Mouse (Mus musculus): Measurements from ENCODE around the gene Me3. TPM values are rescaled to one million over a fixed set of nuclear protein-coding genes. Genes with fewer than 3 reads are reported as not detected.

The Me3 gene
- polyA plus RNA-seq, 1 experiment from 2014 or later, result 39.5 TPM

- TF ChIP-seq CTCF (IDR thresholded peaks at IDR 0.05; ENCODE audit: low read depth), result no peak
- H3K9me3 ChIP-seq (replicated peaks; ENCODE audit: low read length), result no peaks in the 10 kb centered on the region
- no peak overlapping the region for H3K4me3 ChIP-seq (replicated peaks; ENCODE audit: low read depth, low read length)
- no peaks in the 10 kb centered on the region for H3K36me3 ChIP-seq (ENCODE audit: insufficient read depth, low read length)
- H3K27ac ChIP-seq, result no peak overlapping the region
- 50% methylated on average over 10 of the region's 10 CpGs for WGBS
- H3K9ac ChIP-seq (ENCODE audit: low read depth, low read length), result no peak overlapping the region
- no peaks in the 10 kb centered on the region for H3K27me3 ChIP-seq (ENCODE audit: insufficient read depth, low read length)
- no peak overlapping the region for H3K4me2 ChIP-seq (ENCODE audit: low read length)
- DNase-seq (ENCODE audit: low spot score) (peak; percentile 39), ATAC-seq (replicated peaks; ENCODE audit: low FRiP score, low read depth) (no peak)
- no peaks in the 10 kb centered on the region for H3K4me1 ChIP-seq (replicated peaks; ENCODE audit: insufficient read depth, low read length)
Observed at GRCm38 (mm10) chr7:89852158-89853095, 220.2 kb downstream of the Me3 start.

- Histone ChIP-seq H3K4me2 (ENCODE audit: low read length) (no peak overlapping the region), H3K9ac (ENCODE audit: low read depth, low read length) (no peak overlapping the region), H3K36me3 (ENCODE audit: insufficient read depth, low read length) (no peaks in the 10 kb centered on the region), H3K4me3 (replicated peaks; ENCODE audit: low read depth, low read length) (no peak overlapping the region), H3K4me1 (replicated peaks; ENCODE audit: insufficient read depth, low read length) (no peaks in the 10 kb centered on the region), H3K27ac (no peak overlapping the region), H3K9me3 (replicated peaks; ENCODE audit: low read length) (no peaks in the 10 kb centered on the region), H3K27me3 (ENCODE audit: insufficient read depth, low read length) (no peaks in the 10 kb centered on the region)
- no peak for TF ChIP-seq CTCF (IDR thresholded peaks at IDR 0.05; ENCODE audit: low read depth)
- DNase-seq (ENCODE audit: low spot score) (no peak), ATAC-seq (replicated peaks; ENCODE audit: low FRiP score, low read depth) (no peak)
- WGBS, result 81% methylated on average over 5 of the region's 5 CpGs
Observed at GRCm38 (mm10) chr7:89853131-89853530, 220.9 kb downstream of the Me3 start.

- H3K4me2 ChIP-seq (ENCODE audit: low read length), result no peak overlapping the region
- H3K9ac ChIP-seq (ENCODE audit: low read depth, low read length), result no peak overlapping the region
- H3K36me3 ChIP-seq (ENCODE audit: insufficient read depth, low read length), result no peaks in the 10 kb centered on the region
- no peaks in the 10 kb centered on the region for H3K9me3 ChIP-seq (replicated peaks; ENCODE audit: low read length)
- DNase-seq (ENCODE audit: low spot score) (no peak), ATAC-seq (replicated peaks; ENCODE audit: low FRiP score, low read depth) (no peak)
- H3K27ac ChIP-seq, result no peak overlapping the region
- TF ChIP-seq CTCF (IDR thresholded peaks at IDR 0.05; ENCODE audit: low read depth), result no peak
- H3K27me3 ChIP-seq (ENCODE audit: insufficient read depth, low read length), result no peaks in the 10 kb centered on the region
- no peaks in the 10 kb centered on the region for H3K4me1 ChIP-seq (replicated peaks; ENCODE audit: insufficient read depth, low read length)
- no peak overlapping the region for H3K4me3 ChIP-seq (replicated peaks; ENCODE audit: low read depth, low read length)
- 63% methylated on average over 1 of the region's 1 CpGs for WGBS
Observed at GRCm38 (mm10) chr7:89855196-89855595, 223.0 kb downstream of the Me3 start.

GRCm38 (mm10) chr7:89856440-89857217 is 224.4 kb downstream of the Me3 start:
- Histone ChIP-seq H3K9ac (ENCODE audit: low read depth, low read length) (no peak overlapping the region), H3K4me2 (ENCODE audit: low read length) (no peak overlapping the region), H3K27ac (no peak overlapping the region), H3K4me1 (replicated peaks; ENCODE audit: insufficient read depth, low read length) (no peaks in the 10 kb centered on the region), H3K27me3 (ENCODE audit: insufficient read depth, low read length) (no peaks in the 10 kb centered on the region), H3K36me3 (ENCODE audit: insufficient read depth, low read length) (no peaks in the 10 kb centered on the region), H3K9me3 (replicated peaks; ENCODE audit: low read length) (no peaks in the 10 kb centered on the region), H3K4me3 (replicated peaks; ENCODE audit: low read depth, low read length) (no peak overlapping the region)
- no peak for ATAC-seq (replicated peaks; ENCODE audit: low FRiP score, low read depth)
- no peak for DNase-seq (ENCODE audit: low spot score)
- no peak for TF ChIP-seq CTCF (IDR thresholded peaks at IDR 0.05; ENCODE audit: low read depth)
- 59% methylated on average over 17 of the region's 17 CpGs for WGBS

GRCm38 (mm10) chr7:89864769-89865168 is 232.6 kb downstream of the Me3 start:
- no peaks in the 10 kb centered on the region for H3K36me3 ChIP-seq (ENCODE audit: insufficient read depth, low read length)
- DNase-seq (ENCODE audit: low spot score), result no peak
- no peak overlapping the region for H3K9ac ChIP-seq (ENCODE audit: low read depth, low read length)
- WGBS, result 100% methylated on average over 1 of the region's 1 CpGs
- H3K27ac ChIP-seq, result no peak overlapping the region
- TF ChIP-seq CTCF (IDR thresholded peaks at IDR 0.05; ENCODE audit: low read depth), result no peak
- ATAC-seq (replicated peaks; ENCODE audit: low FRiP score, low read depth), result no peak
- H3K27me3 ChIP-seq (ENCODE audit: insufficient read depth, low read length), result no peaks in the 10 kb centered on the region
- H3K9me3 ChIP-seq (replicated peaks; ENCODE audit: low read length), result no peaks in the 10 kb centered on the region
- no peaks in the 10 kb centered on the region for H3K4me1 ChIP-seq (replicated peaks; ENCODE audit: insufficient read depth, low read length)
- H3K4me2 ChIP-seq (ENCODE audit: low read length), result no peak overlapping the region
- H3K4me3 ChIP-seq (replicated peaks; ENCODE audit: low read depth, low read length), result no peak overlapping the region

- Histone ChIP-seq H3K9me3 (replicated peaks; ENCODE audit: low read length) (no peaks in the 10 kb centered on the region), H3K9ac (ENCODE audit: low read depth, low read length) (no peak overlapping the region), H3K36me3 (ENCODE audit: insufficient read depth, low read length) (no peaks in the 10 kb centered on the region), H3K27me3 (ENCODE audit: insufficient read depth, low read length) (no peaks in the 10 kb centered on the region), H3K4me2 (ENCODE audit: low read length) (no peak overlapping the region), H3K27ac (no peak overlapping the region), H3K4me1 (replicated peaks; ENCODE audit: insufficient read depth, low read length) (no peaks in the 10 kb centered on the region), H3K4me3 (replicated peaks; ENCODE audit: low read depth, low read length) (no peak overlapping the region)
- DNase-seq (ENCODE audit: low spot score) (no peak), ATAC-seq (replicated peaks; ENCODE audit: low FRiP score, low read depth) (no peak)
- 78% methylated on average over 5 of the region's 5 CpGs for WGBS
- no peak for TF ChIP-seq CTCF (IDR thresholded peaks at IDR 0.05; ENCODE audit: low read depth)
Observed at GRCm38 (mm10) chr7:89867221-89867620, 235.0 kb downstream of the Me3 start.

All from kidney, postnatal 0 days (tissue).